Mouse (Mus musculus) cerebellum, postnatal 36 days (tissue): ENCODE measurements at regions not wholly inside any gene's neighbourhood (a gene's known extent, or its start where the extent isn't known, plus 50 kb on each side); places are given as distances from the start of the nearest gene placed in this dataset.

Experiments
- DNase-seq, 2 experiments: peaks; one replicate each; pipeline ENCODE4 v3.0.0; 2021 to 2022; ENCODE audit warnings: mixed read lengths in 2 of 2

DNA sequence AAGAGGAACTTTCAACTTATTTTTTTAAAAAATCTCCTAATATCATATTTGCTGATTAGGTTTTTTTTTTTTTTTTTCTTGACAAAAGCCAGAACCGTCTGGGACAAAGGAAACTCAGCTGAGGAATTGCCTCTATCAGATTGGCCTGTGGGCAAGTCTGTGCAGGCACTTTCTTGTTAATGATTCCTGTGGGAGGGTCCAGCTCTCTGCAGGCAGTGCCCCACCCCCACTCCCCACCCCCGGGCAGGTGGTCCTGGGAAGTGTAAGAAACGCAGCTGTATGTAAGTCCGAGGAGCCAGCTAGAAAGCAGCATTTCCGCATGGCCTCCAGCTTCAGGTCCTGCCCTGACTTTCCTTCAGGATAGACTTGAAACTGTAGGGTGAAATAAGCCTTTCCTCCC lies 377.7 kb downstream of the Sox2 start:
- no peak for DNase-seq

DNA sequence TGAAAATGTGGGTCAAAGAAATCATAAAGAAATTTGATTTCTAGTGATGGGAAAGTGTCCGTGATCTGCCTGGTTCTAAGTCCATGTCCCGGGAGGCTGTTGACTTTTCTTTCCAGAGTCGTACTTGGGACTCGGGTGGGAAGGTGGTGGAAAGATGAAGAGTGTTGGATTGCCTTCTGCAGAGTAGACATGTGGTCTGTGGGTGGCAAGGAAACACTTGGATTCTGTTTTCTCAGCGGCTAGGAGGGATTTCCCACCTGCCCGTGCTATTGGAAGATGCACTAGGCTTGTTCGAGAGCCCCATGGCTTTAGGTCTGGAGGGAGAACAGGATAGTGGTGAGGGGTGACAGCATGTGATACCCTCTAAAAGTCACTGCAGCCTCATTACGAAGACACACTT lies 379.7 kb downstream of the Sox2 start:
- no peak for DNase-seq

DNA sequence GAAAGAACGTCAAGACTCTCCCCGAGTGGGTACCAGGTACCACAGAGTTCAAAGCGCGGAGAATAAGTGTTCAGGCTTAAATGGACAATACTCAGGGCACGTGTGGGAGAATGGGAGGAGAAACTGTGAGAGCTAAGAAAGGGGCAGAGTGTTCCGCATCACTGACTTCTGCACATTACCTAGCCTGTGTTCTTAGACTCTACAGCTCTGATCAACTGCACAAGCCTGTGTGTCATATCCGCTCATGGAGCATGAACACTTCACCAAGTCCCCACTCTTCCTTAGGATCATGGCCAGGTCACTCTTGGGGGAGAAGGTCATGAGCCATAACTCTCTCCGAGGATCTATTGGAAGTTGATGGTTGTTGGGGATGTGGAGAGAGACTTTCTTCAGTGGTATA lies 383.4 kb downstream of the Sox2 start:
- DNase-seq, result no peak

DNA sequence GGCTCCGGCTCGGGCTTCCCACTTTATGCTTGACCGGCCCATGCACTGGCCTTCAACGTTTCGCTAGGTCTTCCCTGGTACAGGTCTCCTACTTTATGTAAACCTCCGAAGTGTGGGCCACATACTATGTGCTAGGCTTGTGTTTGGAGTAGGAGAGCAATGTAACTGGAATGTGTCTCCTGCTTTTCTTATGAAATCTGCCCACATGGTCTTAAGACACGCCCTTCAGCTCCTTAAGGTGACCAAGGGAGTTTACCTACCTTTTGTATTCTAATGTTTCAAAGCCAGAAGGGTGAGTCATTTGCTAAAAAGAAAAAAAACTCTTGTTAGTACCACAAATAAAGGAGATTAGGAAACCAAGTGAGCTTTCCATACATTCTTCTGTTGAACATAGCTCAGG lies 385.0 kb downstream of the Sox2 start:
- DNase-seq, result no peak

DNA sequence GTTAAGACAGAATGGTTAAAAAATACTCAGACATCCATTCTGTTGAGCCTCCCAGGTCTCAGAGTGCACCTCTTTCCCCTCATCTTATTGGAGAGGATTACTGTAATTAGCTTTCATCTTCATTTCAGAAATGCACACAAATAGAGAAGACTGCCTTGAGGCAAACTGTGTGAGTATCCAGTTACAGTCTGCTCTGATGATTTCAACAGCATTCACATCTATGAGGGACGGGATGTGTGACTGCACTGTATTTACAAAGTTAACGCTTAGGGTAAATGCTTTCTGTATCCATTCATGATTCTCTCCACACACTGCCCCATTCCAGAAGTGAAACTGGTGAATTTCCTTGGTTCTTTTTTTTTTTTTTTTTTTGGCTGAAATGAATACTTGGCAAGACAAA lies 393.5 kb downstream of the Sox2 start:
- no peak for DNase-seq

DNA sequence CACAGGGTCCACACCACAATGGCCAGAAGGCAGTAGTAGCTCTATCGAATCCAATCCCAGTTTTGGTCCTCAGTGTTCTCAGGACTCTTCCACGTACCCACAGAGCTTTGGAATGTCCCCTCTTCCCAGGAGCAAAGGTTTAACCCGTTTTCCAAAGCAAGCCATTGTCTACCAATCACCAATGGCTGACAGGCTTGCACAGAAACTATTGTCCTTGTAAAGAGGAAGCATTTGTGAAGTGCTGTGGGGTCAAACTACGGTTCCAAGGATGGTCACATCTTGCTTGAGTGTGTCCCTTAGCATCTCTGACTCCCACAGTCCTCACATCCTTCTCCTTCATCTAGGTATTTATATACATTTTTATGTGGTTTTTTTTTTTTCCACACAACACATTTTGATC lies 409.2 kb downstream of the Sox2 start:
- no peak for DNase-seq

DNA sequence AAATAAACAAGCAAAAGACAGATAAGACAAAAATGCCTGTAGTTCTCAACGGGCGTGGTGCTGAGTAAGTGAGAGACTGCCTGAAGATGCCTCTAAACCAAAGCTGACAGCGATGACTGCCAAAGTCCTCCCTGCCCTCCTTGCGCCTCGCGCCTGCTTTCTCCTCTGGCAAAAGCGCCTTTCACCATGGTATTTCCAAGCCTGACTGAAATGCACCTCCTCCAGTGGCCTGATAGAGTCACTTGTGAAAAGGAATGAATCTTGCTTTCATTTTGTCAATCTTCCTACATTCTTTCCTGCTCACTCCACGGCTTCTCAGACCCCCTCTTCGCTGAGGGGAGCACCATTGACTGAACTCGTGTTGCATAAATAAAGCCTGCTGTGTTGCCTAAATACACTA lies 409.8 kb downstream of the Sox2 start:
- DNase-seq, result no peak

DNA sequence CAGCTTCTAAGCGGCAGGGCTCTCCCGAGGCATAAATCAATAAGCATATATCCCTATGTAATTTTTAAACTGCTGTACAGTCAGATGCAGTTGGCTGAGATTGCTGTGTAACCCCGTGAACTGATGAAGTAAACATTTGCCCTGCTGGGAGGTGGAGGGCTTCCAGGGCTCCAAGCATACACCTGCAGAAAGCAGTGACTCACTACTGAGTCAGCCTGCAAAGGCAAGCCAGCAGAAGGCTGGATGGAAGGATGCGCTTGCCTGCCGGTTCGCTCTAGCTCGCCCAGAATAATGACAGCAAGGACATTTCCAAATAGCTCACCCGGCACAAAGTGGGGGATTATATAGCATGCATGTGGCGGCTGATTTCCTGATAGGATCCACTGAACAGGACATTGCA lies 416.6 kb downstream of the Sox2 start:
- peak; percentile 63 to 70 for DNase-seq

DNA sequence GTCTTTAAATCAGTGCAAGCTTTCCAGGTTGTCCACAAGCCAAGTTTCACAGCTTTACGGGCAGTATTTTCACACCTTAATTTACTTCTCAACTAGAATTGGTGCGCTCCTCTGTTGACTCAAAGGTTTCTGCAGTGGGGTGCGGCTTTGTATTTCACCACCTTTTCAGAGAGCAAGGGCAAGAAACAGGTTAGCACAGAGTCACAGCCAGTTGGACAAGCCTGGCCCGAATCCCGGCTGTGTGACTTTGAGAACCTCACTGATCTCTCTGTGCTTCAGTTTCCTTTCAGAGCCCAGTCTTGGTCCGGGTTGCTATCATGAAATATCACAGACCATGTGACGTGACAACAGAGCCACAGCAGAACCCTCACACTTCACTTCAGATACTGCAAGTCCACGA lies 418.4 kb downstream of the Sox2 start:
- no peak for DNase-seq

DNA sequence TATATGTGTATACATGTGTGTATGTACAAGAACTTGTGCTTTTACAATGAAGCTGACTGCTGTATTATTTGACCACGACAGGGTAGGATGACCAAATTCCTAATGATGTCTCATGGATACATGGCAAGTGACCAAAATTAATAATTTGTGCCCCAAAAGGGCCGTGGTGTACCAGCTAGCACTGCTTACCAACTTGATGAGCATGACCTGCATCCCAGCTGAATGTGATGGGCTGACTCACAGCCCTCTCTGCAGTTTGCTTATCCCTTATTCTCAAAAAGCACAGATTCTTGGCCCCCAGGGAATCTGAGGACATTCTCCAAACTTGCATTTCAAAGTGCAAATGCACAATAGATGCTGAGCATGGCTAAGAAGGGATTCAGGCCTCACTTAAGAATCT lies 420.8 kb downstream of the Sox2 start:
- DNase-seq, result no peak

DNA sequence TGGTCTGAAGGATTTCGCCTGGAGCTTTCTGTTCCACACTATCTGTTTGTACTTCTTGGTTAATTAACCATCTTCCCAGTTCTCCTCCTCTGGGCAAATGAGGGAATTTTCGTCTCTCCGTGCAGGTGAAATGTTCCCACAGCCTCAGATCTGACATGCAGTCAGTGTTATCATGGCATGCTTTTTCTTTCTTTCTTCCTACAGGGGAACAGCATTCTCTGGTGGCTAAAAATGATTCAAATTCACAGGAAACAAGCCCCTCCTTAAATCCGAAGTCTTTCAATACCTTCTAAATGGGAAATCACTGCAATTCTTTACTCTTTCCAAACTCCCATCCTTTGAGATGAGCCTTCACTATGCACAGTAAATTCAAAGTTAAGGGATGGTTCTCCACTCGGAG lies 429.7 kb downstream of the Sox2 start:
- DNase-seq, result no peak

DNA sequence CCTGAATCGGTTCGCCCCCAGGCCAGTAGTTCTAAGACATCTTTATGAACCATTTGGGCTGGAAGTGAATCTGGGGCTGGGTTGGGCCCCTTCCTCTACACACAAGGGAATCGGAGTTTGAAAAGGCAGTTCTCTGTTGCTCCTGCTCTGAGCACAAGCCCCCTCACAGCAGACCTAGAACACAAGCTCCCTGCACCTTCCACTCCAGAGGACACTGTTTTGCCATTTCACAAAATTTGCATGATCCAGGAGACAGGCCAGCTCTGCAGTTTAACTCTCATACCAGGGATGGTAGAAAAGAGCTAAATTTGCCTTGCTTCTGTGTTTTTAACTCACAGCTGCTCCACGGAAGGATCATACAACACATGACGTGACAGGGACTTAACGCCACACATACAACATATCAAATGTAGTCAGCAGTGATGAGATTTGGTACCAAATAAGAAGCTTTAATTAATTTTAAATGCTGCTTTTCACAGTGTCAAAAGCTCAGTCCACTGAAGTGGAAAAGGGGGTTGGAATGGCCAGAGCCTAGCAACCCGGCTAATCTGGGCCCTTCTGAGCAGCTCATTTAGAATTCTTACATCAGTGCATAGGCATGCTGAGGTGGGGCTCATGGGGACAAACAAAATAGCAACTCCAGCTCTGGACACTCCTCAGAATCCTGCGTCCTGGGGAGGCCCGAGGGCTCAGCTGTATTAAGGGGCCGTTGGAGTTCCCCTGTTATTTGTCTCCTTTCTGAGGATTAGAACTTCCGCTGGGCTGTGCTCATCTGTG lies 434.1 kb downstream of the Sox2 start:
- DNase-seq, result no peak

DNA sequence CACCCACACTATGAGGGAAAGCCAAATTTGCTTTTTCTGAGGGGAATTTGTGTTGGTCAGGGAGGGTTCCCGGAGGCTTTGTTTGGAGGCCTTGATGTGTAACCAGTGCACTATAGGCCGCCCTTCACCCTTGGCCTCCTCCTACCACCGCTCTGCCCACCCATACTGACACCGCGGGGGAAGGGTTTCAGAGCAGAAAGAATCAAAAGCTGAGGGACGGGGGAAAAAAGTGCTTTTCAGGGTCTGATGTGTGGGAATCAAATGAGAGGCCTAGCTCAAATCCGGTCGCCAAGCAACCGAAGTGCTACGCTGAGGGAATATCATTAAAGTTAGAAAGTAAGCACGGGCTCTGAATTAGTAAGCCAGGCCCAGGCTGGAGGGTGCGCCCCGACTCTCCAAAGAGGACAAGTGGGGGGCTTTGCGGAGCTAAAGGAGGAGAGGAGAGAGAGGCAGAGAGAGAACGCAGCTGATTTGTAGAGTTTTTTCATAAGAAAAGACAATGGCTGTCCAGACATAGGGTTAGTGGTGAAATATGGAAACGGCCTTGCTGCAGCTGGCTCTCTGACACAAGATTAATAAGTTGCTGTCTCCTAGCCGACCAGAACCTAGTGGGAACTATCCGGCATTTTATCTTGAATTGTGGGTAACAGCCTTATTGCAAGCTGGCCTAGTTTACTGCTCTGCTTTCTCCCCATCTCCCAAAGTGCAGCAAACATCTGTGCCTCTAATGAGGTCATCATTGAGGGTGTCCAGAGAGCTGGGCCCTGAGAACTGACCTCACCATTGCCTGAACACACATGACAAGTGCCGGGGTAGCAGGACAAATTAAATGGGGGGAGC lies 438.3 kb downstream of the Sox2 start:
- peak in 1 of 2 experiments; percentile 8 for DNase-seq

DNA sequence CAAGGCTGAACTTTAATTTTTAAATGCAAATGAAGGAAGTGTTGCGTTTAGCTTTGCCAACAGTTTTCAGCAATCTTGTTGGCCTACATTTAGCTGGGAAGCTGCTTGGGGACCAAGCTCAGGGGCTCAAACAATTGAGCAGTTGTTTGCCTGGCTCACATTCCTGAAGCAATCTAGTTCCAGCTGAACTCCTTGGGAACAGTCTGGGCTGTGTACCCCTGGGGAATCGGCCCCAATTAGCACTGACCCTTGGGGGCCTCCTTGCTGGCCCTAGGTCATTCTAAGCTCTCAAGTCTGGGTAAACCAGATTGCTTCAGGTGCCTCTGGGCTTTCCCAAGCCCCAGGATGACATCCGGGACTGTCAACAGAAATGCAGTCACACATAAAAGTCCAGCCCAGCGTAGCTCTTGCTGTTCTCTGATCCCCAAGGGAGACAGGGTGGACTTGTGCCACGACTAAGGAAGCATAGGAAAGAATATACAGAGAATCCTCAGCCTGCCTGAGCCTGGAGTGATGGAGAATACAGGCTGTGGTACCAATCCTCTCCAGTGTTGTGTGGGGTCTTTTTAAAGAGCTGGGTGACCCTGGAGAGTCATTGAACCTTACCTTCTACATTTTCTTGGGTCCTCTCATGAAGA lies 440.4 kb downstream of the Sox2 start:
- DNase-seq, result no peak

DNA sequence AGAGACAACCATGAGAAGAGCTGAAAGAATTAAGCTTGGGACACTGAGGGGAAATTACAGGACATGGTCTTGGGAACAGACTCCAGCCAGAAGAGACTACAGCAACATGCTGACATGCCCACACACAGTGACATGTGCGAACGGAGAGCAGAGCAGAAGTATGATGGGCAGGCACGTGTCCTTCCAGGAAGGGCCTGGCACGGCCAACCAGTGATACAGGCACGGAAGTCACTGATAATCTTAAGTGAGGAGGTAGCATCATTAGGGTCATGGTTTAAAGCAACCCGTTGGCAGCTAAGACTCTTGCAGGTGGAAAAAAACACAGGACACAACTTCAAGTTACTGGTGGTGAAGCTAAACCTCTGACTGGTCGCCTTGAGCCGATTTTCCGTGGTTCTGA lies 442.8 kb downstream of the Sox2 start:
- DNase-seq, result no peak

DNA sequence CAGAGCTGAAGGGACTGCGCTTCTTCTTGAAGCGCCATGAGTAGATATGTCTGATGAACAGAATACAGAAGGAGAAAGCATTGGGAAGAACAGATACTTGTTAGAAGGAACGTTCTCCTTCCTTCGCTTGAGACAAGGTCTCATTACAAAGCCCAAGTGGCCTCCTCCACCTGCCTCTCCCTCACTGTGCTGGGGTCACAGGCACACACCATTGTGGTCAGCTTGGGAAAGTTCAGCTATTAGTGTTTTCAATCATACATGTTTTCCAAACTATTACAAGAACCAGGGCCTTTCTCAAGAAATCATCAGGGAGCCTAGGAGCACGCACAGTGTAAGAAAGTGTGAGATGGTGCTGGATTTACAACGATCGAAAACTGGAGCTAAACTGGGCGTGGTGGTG lies 445.0 kb downstream of the Sox2 start:
- DNase-seq, result no peak

DNA sequence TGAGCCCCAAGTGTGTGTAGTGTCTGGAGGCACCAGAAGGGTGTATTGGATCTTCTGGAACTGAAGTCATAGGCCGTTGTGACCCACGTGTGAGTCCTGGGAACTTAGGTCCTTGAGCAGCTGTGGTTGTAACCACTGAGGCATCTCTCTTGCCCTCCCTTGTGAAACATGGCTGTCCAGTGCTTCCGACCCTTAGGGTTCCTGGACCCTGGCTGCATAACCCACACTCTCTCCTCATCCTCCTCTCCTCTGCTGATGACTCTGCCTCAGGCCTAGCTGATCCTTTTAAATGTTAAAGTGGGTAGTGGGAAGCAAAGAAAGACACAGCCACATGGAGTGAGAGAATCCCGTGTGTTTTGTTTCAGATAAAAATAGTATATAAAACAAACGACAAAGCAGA lies 446.2 kb downstream of the Sox2 start:
- DNase-seq, result no peak

DNA sequence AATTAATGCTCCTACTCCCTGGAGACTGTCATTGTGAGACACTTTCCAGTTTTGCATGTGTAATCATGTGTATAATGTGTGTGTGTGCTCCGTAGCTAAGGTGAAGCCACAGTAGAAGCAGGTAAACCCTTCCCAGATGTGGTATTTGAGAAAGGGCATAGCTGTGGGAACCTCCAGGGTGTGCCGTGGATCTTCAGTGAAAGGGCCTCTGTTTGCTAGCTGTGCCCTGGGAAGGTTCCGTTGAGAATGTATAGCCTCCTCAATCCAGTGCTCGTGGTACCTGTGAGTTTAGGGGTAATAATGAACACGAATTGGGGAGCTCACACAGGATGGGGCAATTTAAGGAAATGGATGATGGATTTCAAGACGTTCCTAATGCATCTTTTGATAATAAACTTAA lies 447.6 kb downstream of the Sox2 start:
- no peak for DNase-seq

DNA sequence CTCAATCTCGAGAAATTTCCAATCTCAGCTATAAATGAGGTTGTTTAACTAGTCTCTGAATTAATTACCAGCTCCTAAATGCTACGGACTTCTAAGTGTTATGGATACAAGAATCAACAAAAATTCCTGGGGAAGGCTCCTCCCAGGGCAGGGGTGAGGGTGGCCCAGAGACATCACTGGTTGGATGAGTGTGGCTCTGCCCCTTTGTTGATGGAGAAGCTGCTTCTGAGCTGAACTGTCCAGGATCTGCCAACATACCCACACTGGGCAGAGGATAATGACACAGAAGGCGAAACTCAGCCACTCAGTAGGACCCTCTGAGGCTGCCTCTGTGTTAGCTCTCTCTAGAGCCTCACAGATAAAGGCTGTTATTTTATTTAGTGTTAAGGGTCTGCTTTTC lies 449.0 kb downstream of the Sox2 start:
- no peak for DNase-seq

DNA sequence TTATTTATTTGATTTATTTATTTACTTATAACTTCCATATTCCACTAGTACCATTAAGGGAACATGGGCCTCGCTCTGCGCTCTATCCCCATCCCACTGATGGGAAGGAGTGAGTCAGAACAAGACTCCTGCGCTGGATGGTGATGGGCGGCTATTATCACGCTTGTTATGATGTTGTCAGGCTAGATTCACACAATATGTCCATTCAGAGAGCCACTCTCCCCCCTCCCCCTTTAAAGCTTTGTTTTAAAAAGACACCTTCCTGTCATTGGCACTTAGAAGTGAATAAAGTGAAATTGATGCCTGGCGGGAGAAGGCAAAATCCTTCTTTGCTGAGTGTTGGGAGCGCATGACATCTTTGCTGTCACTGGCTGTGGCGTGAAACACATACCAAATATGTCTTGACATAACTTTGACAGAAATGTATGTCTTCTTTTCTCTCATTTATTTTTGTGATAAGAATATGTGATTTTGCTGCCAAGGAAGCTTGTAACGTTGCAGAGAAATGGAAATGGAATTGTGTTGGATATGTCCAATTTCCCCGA lies 449.7 kb downstream of the Sox2 start:
- no peak for DNase-seq

DNA sequence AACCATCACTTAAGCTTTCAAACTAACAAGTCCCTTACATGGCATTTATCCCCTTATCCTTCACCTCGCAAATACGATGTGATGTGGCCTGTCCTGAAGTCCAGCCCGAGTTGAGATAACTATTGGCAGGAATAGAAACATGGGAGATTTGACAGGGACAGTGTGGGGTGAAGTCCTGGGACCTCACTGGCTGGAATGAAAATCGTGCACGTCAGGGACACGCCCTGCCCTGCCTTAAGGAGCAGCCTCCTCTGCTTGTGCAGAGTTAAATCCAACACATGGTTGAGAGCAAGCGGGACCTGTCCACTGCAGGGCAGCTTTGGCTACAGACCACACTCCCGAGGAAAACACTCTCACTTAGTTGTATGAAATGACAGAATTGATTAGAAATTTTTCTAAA lies 451.1 kb downstream of the Sox2 start:
- no peak for DNase-seq

DNA sequence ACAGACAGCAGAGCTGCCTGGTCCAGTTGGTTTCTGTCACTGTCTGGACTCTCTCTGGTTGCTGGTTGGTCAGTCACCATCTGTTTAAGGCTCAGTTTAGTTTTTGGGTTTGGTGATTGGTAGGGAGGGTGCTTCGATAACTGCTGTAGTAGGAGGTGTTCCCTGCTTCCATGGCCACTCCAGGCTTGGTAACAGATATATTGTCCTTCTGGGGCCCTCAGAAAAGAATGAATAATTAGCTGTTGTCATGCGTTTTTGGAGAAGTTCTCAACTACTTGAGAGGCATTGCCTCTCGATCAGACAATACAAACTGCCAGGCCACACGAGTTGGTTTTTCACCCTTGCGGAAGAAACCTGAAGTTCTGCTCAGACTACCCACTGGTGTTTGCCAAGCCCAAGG lies 451.7 kb downstream of the Sox2 start:
- DNase-seq, result no peak

DNA sequence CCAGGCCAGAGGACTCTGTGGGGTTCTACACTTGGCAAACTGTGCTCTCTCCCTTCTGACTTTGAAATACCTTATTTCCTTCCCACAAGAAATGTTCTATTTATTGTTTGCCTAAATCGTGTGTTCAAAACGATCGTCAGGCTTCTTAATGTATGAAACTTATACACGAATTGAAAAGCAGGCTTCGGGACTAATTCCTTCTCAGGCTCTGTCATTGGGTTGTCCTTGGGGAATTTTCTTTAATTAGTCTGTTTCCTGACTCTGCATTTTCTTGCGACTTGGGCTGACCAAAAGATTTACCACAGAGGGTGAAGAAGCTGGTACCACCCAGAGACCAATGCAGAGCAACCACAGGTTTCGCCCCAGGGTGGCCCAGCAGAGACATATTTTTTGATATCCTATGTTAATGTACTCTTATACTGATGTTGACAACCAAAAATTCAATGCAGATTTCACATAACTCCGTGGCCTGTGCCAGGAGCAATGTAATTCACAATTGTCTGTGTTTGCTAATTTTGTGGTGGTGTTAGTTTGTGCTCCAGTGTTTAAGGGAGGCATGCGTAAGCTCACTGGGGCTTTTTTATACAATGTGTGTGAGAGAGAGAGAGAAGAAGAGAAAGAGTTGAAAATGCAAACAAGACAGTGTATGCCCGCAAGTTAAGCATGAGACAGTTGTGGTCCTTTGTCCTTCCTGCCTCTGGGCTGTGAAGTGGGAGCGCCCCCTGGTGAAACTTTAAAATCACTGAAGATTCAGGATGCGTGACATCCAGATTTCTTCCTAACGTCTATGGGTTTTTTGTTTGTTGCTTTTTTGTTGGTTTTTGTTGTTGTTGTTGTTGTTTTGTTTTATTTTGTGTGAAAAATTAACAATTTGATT lies 452.7 kb downstream of the Sox2 start:
- peak; percentile 62 to 66 for DNase-seq
